Mouse (Mus musculus) ovary, postnatal 36 days (tissue): Measurements from ENCODE around the gene Oat.

Experiments used
- DNase-seq: peaks from one replicate; pipeline ENCODE4 v3.0.0; 2022; ENCODE audit warnings: low spot score, mixed read lengths

The Oat gene

DNA sequence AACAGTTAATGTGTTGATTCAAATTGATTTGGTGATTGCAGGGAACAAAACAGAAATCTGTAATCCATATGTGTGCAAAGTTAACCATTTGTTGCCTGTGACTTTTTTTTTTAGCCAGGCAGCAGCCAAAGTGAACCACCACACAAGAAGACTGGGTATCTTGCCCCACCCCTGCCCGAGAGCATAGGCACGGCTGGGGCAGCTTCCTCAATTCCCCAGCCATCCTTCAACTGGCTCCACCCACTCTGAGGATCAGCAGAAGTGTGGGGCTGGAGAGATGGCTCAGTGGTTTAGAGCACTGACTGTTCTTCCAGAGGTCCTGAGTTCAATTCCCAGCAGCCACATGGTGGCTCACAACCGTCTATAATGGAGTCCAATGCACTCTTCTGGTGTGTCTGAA is 34.6 kb downstream of the Oat start:
- DNase-seq, result no peak

GRCm38 (mm10) chr7:132540597-132540996 is 35.6 kb downstream of the Oat start:
- no peak for DNase-seq

- DNase-seq, result no peak
Observed at GRCm38 (mm10) chr7:132529206-132529605, 47.0 kb downstream of the Oat start.

DNA sequence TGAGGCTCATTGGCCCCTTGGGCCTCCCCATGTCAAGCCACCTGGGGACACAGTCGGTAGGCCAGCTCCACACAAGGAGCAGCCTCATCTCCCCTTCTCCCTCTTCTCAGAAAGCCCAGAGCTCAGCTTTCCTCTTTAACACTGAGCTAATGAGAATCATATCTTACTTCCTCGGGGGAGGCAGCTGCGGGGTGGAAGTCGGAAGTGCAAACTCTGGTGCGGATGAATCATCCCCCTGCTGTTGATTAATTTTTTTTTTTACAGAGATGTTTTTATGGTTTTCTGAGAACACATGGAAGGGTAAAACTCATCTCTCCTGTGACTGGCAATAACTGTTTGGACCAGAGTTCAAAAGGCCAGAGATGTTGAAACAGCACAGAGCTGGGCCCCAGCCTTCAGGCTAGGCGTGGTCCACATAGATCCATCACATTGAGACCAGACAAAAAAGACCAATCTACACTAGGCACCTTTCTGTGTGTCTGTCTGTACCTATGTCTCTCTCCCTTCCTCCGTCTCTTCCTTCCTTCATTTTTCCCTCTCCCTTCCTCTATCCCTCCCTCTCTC is 62.7 kb downstream of the Oat start:
- DNase-seq, result no peak

- DNase-seq, result no peak
Observed at GRCm38 (mm10) chr7:132509110-132509509, 67.1 kb downstream of the Oat start.
